Mouse (Mus musculus) small intestine, adult 2 months (tissue): ENCODE results near the gene Elp6. TPM values are rescaled to one million over a fixed set of nuclear protein-coding genes. Genes with fewer than 3 reads are reported as not detected.

Experiments used
- H3K27ac ChIP-seq: fragments of 200-500 bp; 2 replicates; pipeline ENCODE4 v1.5.1; 2012; ENCODE audit warnings: low read depth, low read length, control low read depth, inconsistent platforms; ENCODE audit not compliant: insufficient read depth
- H3K27me3 ChIP-seq: fragments of 200-500 bp; 2 replicates; pipeline ENCODE4 v1.6.1; 2012; ENCODE audit warnings: mild to moderate bottlenecking, moderate library complexity, low read length, inconsistent platforms; ENCODE audit not compliant: control insufficient read depth, insufficient read depth
- H3K36me3 ChIP-seq: fragments of 200-500 bp; 2 replicates; pipeline ENCODE4 v1.6.1; 2012; ENCODE audit warnings: mild to moderate bottlenecking, low read length, control low read depth, inconsistent platforms; ENCODE audit not compliant: control insufficient read depth, insufficient read depth
- H3K4me1 ChIP-seq: fragments of 200-500 bp; 2 replicates; pipeline ENCODE4 v1.6.1; 2012; ENCODE audit warnings: low read length, inconsistent platforms, mixed read lengths; ENCODE audit not compliant: control insufficient read depth, insufficient read depth, insufficient read length
- H3K4me3 ChIP-seq: fragments of 200-500 bp; 2 replicates; pipeline ENCODE4 v1.5.1; 2012; ENCODE audit warnings: low read depth, mild to moderate bottlenecking, control low read depth, inconsistent platforms, low read length, moderate library complexity
- CTCF ChIP-seq: fragments of 200-500 bp; IDR thresholded peaks from 2 replicates; pipeline ENCODE4 v1.5.1; 2012; ENCODE audit warnings: low read depth, mild to moderate bottlenecking, control low read depth, inconsistent platforms, low read length, moderate library complexity, mixed read lengths; ENCODE audit not compliant: insufficient replicate concordance, insufficient read length; ENCODE audit errors: extremely low read depth
- POLR2A ChIP-seq: fragments of 200-500 bp; IDR thresholded peaks from 2 replicates; pipeline ENCODE4 v1.6.1; 2012; ENCODE audit warnings: low read depth, mild to moderate bottlenecking, control low read depth, inconsistent platforms, low read length, moderate library complexity
- WGBS: fragments of 180-500 bp; shearing (Covaris S2); methylation state at CpG from one replicate; pipeline ENCODE4 v1.1.7; 2018; 5-methylcytosine and 5-hydroxymethylcytosine counted together
- polyA plus RNA-seq: library from polyadenylated mRNA; depleted of rRNA; stranded (reverse); fragments of >200 nt; gene quantifications from 2 replicates; pipeline ENCODE4 v1.2.3, GENCODE M21; 2012; rRNA removed

Gene Elp6
- polyA plus RNA-seq, result 3.7 and 5.7 TPM in 2 replicates

DNA sequence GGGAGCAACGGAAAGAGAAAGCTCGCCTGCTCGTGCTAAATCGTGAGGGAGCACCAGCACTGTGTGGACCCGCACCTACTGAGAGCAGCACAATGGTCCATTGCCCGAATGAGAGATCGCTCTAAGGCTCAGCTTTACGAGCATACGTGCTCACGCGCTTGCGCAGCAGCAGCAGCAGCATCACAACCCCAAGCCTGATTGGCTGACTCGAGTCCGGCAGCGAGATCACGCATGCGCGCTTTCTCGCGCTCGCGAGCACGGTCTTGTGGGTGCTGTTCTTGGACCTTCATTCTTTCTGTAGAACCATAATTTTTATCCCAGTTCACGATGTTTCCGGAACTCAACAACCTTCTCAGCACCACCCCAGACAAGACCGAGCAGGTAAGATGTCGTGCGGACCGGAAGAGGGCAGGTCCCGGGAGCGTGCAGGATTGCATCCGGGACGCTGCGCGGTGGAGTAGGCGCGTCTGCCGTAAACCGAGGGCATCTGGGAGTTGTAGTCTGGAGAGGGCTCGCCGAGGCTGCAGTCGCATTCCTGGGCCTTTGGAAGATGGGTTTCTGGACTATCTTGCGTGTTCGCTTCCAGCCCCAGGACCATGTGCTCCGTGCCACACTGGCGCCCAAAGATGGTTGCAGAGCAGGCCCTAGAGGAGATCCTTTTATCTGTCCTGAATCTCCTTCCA, at the start of gene Elp6:
Gene Elp6, plus strand, starts transcription at position 205 of the 683 bp plus-strand sequence.
- Histone ChIP-seq H3K4me1 (peaks cover 5% of the 10 kb centered on the region; the same call in 1 of the 2 replicates), H3K27me3 (no peaks in the 10 kb centered on the region), H3K4me3 (peak within 1 kb of the TSS; percentile 69), H3K27ac (peak within 1 kb of the TSS; percentile 73), H3K36me3 (peaks cover 2% of the 10 kb centered on the region; the same call in 1 of the 2 replicates)
- under 1% methylated on average over 46 of the region's 46 CpGs for WGBS
- no peak for TF ChIP-seq CTCF
- peak; percentile 70 for TF ChIP-seq POLR2A

DNA sequence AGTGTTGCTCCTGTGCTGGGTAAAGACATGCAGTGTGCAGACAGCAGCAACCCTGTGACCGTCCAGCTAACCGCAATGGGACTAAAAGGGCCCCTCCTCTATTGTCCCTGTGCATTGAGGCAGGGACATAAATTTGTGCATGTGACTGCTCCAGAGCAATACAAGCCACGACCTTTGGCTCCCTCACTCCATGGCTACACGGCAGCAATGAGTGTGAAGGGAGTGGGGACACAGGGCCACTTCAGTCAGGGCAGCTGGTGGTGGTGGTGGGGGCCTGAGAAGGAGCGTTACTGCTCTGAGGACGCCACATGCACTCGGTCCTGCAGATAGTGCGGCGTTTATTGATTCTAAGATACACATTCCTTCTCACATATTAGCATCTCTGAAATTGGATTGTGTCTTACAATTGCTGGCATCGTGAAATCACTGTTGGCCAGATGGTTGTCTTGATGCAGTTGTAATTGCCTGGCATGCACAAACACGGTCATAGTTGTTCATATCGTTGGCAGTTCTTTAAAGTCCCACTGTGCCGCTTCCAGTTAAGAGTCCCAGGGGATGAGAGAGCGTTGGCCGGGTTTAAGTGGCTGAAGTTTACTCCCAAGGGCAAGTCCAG, 49.5 kb upstream of the Elp6 start:
- Histone ChIP-seq H3K36me3 (no peaks in the 10 kb centered on the region), H3K27ac (no peak overlapping the region), H3K27me3 (no peaks in the 10 kb centered on the region), H3K4me3 (no peak overlapping the region), H3K4me1 (peaks cover 3% of the 10 kb centered on the region; the same call in 1 of the 2 replicates)
- TF ChIP-seq CTCF, result no peak
- TF ChIP-seq POLR2A, result no peak
- WGBS, result 43% methylated on average over 15 of the region's 15 CpGs

DNA sequence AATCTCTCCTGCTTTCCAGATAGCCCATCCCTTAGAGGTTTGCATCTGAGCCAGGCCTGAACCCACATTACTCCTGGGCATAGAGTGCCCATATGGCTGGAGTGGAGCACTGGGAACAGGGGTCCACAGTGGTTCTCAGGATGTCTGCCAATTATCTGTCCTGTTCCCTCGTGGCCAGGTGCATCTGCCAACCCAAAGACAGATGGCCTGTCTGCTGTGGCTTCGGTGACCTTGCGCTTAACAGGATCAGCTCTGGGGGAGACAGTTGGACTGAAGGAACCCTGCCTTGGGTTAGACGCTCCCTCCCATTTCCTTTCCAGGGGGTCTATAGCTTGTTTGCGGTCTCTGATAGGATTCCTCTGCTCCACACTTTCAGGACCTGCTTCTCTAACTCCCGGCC, 46.3 kb upstream of the Elp6 start:
- Histone ChIP-seq H3K4me3 (no peak overlapping the region), H3K36me3 (no peaks in the 10 kb centered on the region), H3K4me1 (peaks cover 3% of the 10 kb centered on the region; the same call in 1 of the 2 replicates), H3K27ac (no peak overlapping the region), H3K27me3 (no peaks in the 10 kb centered on the region)
- TF ChIP-seq CTCF, result no peak
- no peak for TF ChIP-seq POLR2A
- 78% methylated on average over 6 of the region's 6 CpGs for WGBS

DNA sequence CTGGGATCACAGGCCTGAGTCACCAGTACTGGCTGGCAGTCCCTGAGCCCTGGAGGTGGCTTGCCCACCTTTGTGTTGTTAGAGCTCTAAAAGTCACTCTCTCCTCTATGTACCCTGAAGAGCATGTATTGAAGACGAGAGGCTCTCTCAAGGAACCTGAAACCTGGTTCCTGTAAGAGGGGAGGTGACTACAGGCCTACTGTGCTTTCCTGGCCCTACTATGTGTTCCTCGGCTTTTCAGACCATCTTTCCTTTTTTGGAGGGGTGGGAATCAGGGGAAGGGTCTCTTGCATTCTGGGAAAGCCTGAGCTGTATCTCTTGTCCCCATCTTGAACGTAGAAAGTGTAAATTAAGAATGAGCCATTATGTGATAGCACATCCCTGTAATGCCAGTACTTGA, 45.9 kb upstream of the Elp6 start:
- WGBS, result 83% methylated on average over 3 of the region's 3 CpGs
- H3K36me3 ChIP-seq, result no peaks in the 10 kb centered on the region
- no peak overlapping the region for H3K27ac ChIP-seq
- H3K4me3 ChIP-seq, result no peak overlapping the region
- TF ChIP-seq CTCF, result no peak
- TF ChIP-seq POLR2A, result no peak
- H3K27me3 ChIP-seq, result no peaks in the 10 kb centered on the region
- peaks cover 3% of the 10 kb centered on the region; the same call in 1 of the 2 replicates for H3K4me1 ChIP-seq

DNA sequence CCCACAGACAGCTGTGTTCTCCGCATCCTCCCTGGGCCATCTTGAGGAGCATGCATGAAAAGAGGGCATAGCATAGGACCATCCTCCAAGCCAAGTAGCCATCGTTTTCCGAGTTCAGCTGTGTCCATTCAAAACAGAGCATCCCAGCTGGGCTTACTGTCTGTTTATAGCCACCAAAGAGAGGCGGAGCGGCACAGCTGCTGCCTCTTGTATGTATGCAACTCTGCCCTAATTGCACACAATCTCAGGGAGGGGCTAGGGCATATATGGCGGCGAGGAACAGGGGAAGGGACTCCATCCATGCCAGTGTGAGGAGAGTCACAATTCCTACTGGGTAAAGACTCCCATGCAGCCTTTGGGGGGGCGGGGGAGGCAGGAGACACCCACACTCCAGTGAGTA, 41.8 kb upstream of the Elp6 start:
- no peak overlapping the region for H3K4me3 ChIP-seq
- no peak overlapping the region for H3K27ac ChIP-seq
- no peaks in the 10 kb centered on the region for H3K27me3 ChIP-seq
- 75% methylated on average over 8 of the region's 8 CpGs for WGBS
- H3K36me3 ChIP-seq, result no peaks in the 10 kb centered on the region
- H3K4me1 ChIP-seq, result no peaks in the 10 kb centered on the region
- TF ChIP-seq POLR2A (no peak), CTCF (no peak)

DNA sequence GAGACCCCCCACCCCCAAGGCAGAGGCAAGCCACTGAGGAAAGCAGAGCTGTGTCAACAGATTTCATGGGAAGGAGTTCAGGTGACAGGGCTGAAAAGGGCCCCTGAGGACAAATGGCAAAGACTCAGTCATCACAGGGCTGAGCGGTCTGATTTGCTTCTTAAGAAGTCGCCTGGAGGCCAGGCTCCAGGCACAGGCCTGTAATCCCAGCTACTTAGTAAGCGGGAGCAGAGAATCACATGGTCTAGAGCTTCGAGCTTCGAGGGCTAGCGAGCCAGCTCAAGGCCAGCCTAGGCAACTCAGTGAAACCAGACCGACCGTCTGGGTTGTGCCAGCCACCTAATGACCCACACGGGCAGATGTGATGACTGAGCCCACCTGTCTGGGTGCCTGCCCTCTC, 40.0 kb upstream of the Elp6 start:
- Histone ChIP-seq H3K27me3 (no peaks in the 10 kb centered on the region), H3K4me1 (no peaks in the 10 kb centered on the region), H3K4me3 (no peak overlapping the region), H3K27ac (no peak overlapping the region), H3K36me3 (no peaks in the 10 kb centered on the region)
- 84% methylated on average over 9 of the region's 9 CpGs for WGBS
- TF ChIP-seq POLR2A (no peak), CTCF (no peak)

DNA sequence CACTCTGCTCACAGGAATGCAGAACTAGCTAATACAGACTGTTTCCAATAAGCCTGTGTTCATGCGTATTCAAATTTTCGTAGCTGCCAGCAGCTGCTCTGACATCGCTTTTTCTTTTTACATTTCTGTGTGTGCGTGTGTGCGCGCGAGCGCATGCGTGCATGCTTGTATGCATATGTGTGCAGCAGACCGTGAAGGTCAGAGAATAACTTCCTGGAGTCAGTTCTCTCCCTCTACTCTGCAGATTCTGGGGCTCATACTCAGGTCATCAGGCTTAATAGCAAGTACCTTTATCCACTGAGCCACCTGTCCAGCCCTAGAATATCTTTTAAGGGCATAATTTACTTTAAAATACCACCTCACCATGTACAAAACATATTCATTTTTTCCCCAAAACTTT, 36.6 kb upstream of the Elp6 start:
- TF ChIP-seq CTCF, result no peak
- TF ChIP-seq POLR2A, result no peak
- Histone ChIP-seq H3K4me1 (no peaks in the 10 kb centered on the region), H3K27ac (no peak overlapping the region), H3K36me3 (no peaks in the 10 kb centered on the region), H3K27me3 (no peaks in the 10 kb centered on the region), H3K4me3 (no peak overlapping the region)
- WGBS, result 92% methylated on average over 10 of the region's 10 CpGs
